Mouse (Mus musculus): Measurements from ENCODE around the gene Lax1.

DNA sequence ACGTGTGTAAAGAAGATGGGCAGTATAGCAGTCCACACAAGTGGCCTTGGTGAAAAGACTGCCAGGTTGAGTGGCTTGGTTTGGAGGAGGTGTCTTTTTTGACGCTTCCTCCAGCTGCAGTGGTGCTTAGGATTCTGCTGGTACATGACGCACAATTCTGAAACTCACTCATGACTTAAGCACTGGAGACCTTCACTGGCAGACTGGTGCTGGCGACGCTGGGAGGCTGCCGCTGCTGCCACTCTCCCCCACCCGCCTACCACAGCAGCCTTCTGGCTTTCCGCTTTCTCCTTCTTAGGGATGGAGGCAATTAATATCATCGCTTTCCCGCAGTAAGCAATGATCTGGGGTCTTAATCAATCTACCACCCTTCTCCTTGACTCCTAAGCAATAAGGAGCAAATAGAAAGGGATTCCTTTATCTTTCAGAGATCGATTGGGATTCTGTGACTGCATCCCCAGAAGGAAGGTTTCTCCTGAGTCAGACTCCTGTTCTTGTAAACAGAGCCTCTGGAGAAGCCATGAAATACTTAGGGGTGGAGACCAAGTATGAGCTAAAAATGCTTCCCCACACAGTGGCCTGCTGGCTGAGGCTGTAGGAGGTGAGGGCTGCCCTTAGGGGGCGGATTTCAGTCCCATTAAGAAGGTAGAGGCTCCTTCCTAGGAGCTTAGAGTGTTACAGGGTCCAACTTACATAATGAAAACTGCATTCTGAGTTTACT, 22.5 kb upstream of the Lax1 start:
- TF ChIP-seq ZMIZ1 (IDR thresholded peaks at IDR 0.05; ENCODE audit: low read depth, low read length) (no peak), NELFE (IDR thresholded peaks at IDR 0.05; ENCODE audit: low read depth, low read length) (no peak), CTCF (conservative IDR thresholded peaks at IDR 0.05 in 1 of 2, IDR thresholded peaks at IDR 0.05 in 1 of 2; ENCODE audit: low read depth in 2 of 2, low read length in 2 of 2) (peak in 1 of 2 experiments; percentile 31; a peak in 1 of 4 replicates), ELF1 (IDR thresholded peaks at IDR 0.05; ENCODE audit: low read depth, low read length) (no peak), ZKSCAN1 (IDR thresholded peaks at IDR 0.05; ENCODE audit: borderline replicate concordance, low read depth, low read length) (no peak), MAX (IDR thresholded peaks at IDR 0.05; ENCODE audit: low read length) (no peak), JUND (conservative IDR thresholded peaks at IDR 0.05; ENCODE audit: low read depth, low read length) (no peak), POLR2A (IDR thresholded peaks at IDR 0.05; ENCODE audit: low read depth, low read length) (no peak), EP300 (IDR thresholded peaks at IDR 0.05; ENCODE audit: low read length) (no peak), MEF2A (IDR thresholded peaks at IDR 0.05; ENCODE audit: borderline replicate concordance, low read depth, low read length) (no peak), MXI1 (IDR thresholded peaks at IDR 0.05; ENCODE audit: low read depth, low read length) (no peak), GABPA (IDR thresholded peaks at IDR 0.05; ENCODE audit: insufficient replicate concordance, low read depth, low read length) (no peak)

Data from CH12.LX (cell line).